Mouse (Mus musculus) T-cell, adult 2 months (primary cell): ENCODE data around the gene Ccdc6.
A peak's percentile ranks its signal among the peaks of the same experiment; 100 is the strongest.

ENCODE experiments used
- DNase-seq: peaks from one replicate; pipeline ENCODE4 v3.0.0; 2022; ENCODE audit warnings: low spot score

Ccdc6 gene

GRCm38 (mm10) chr10:70096366-70097188, at the start of gene Ccdc6:
Ccdc6 (plus strand) TSS chr10:70097121.
- DNase-seq: peak; percentile 83

GRCm38 (mm10) chr10:70049771-70050170, 47.1 kb upstream of the Ccdc6 start:
- no peak for DNase-seq

GRCm38 (mm10) chr10:70055291-70055690, 41.6 kb upstream of the Ccdc6 start:
- no peak for DNase-seq

GRCm38 (mm10) chr10:70057064-70057463, 39.9 kb upstream of the Ccdc6 start:
- DNase-seq: no peak

GRCm38 (mm10) chr10:70060021-70060688, 36.8 kb upstream of the Ccdc6 start:
- DNase-seq: no peak

- DNase-seq: no peak
These were observed 36.2 kb upstream of the Ccdc6 start for GRCm38 (mm10) chr10:70060689-70061081.

- DNase-seq: no peak
These were observed 32.9 kb upstream of the Ccdc6 start for GRCm38 (mm10) chr10:70063881-70064555.

GRCm38 (mm10) chr10:70065191-70065590, 31.7 kb upstream of the Ccdc6 start:
- DNase-seq: no peak

- no peak for DNase-seq
These were observed 30.3 kb upstream of the Ccdc6 start for GRCm38 (mm10) chr10:70066497-70067168.

GRCm38 (mm10) chr10:70067169-70068115, 29.5 kb upstream of the Ccdc6 start:
- no peak for DNase-seq

- DNase-seq: no peak
These were observed 27.6 kb upstream of the Ccdc6 start for GRCm38 (mm10) chr10:70069321-70069720.

- DNase-seq: no peak
These were observed 25.6 kb upstream of the Ccdc6 start for GRCm38 (mm10) chr10:70071334-70071733.

GRCm38 (mm10) chr10:70077452-70077851, 19.5 kb upstream of the Ccdc6 start:
- DNase-seq: no peak

- no peak for DNase-seq
These were observed 16.0 kb upstream of the Ccdc6 start for GRCm38 (mm10) chr10:70080908-70081307.

GRCm38 (mm10) chr10:70081564-70082175, 15.3 kb upstream of the Ccdc6 start:
- DNase-seq: no peak

GRCm38 (mm10) chr10:70083241-70083640, 13.7 kb upstream of the Ccdc6 start:
- DNase-seq: no peak

GRCm38 (mm10) chr10:70085256-70085961, 11.5 kb upstream of the Ccdc6 start:
- DNase-seq: no peak

GRCm38 (mm10) chr10:70088788-70089187, 8.1 kb upstream of the Ccdc6 start:
- no peak for DNase-seq

GRCm38 (mm10) chr10:70091876-70092462, 5.0 kb upstream of the Ccdc6 start:
- DNase-seq: no peak

GRCm38 (mm10) chr10:70093782-70094181, 3.1 kb upstream of the Ccdc6 start:
- no peak for DNase-seq
